Mouse (Mus musculus): Measurements from ENCODE around the gene Eef1akmt1.

GRCm38 (mm10) chr14:57503729-57504128, 67.7 kb downstream of the Eef1akmt1 start:
- TF ChIP-seq CTCF (IDR thresholded peaks at IDR 0.05; ENCODE audit: insufficient read depth, low read length) (no peak), POLR2A (IDR thresholded peaks at IDR 0.05; ENCODE audit: borderline replicate concordance, extremely low read depth, low read depth, low read length) (no peak)
